Mouse (Mus musculus): Measurements from ENCODE around the gene Asah2.
"Not testable (repeated sequence)": the region's sequence is repeated elsewhere in the genome, so short reads cannot be mapped to it uniquely, and the experiment has no call there.

Gene Asah2

GRCm38 (mm10) chr19:32107771-32108306 lies at the start of gene Asah2:
Gene Asah2 (minus strand): TSS chr19:32108211.
- peak; percentile 73 to 81 for DNase-seq

- DNase-seq: no peak
Observed at GRCm38 (mm10) chr19:32157045-32157444, 49.0 kb upstream of the Asah2 start.

- DNase-seq: no peak
Observed at GRCm38 (mm10) chr19:32152529-32152928, 44.5 kb upstream of the Asah2 start.

- DNase-seq: no peak
Observed at GRCm38 (mm10) chr19:32148710-32149109, 40.7 kb upstream of the Asah2 start.

- no peak for DNase-seq
Observed at GRCm38 (mm10) chr19:32142383-32142782, 34.4 kb upstream of the Asah2 start.

- DNase-seq: no peak
Observed at GRCm38 (mm10) chr19:32138361-32139088, 30.5 kb upstream of the Asah2 start.

- no peak for DNase-seq
Observed at GRCm38 (mm10) chr19:32137904-32138303, 29.9 kb upstream of the Asah2 start.

GRCm38 (mm10) chr19:32136888-32137625 lies 29.0 kb upstream of the Asah2 start:
- DNase-seq: no peak

- DNase-seq: not testable (repeated sequence)
Observed at GRCm38 (mm10) chr19:32131707-32132488, 23.9 kb upstream of the Asah2 start.

- DNase-seq: no peak
Observed at GRCm38 (mm10) chr19:32129281-32129680, 21.3 kb upstream of the Asah2 start.

- DNase-seq: no peak
Observed at GRCm38 (mm10) chr19:32127180-32127850, 19.3 kb upstream of the Asah2 start.

- no peak for DNase-seq
Observed at GRCm38 (mm10) chr19:32124155-32124554, 16.1 kb upstream of the Asah2 start.

GRCm38 (mm10) chr19:32123196-32123595 lies 15.2 kb upstream of the Asah2 start:
- DNase-seq: no peak

GRCm38 (mm10) chr19:32120798-32121197 lies 12.8 kb upstream of the Asah2 start:
- no peak for DNase-seq

- peak; percentile 69 to 86 for DNase-seq
Observed at GRCm38 (mm10) chr19:32119666-32120065, 11.7 kb upstream of the Asah2 start.

GRCm38 (mm10) chr19:32118496-32118895 lies 10.5 kb upstream of the Asah2 start:
- no peak for DNase-seq

- DNase-seq: no peak
Observed at GRCm38 (mm10) chr19:32117484-32118018, 9.5 kb upstream of the Asah2 start.

- no peak for DNase-seq
Observed at GRCm38 (mm10) chr19:32111866-32112790, 4.1 kb upstream of the Asah2 start.

GRCm38 (mm10) chr19:32106750-32107149 lies 1.3 kb downstream of the Asah2 start:
- DNase-seq: no peak

- DNase-seq: no peak
Observed at GRCm38 (mm10) chr19:32104217-32104616, 3.8 kb downstream of the Asah2 start.

- DNase-seq: no peak
Observed at GRCm38 (mm10) chr19:32102976-32103300, 5.1 kb downstream of the Asah2 start.
